Mouse (Mus musculus): ENCODE results near the gene Pgm5. TPM values are rescaled to one million over a fixed set of nuclear protein-coding genes. Genes with fewer than 3 reads are reported as not detected.
"Not testable (repeated sequence)": the region's sequence is repeated elsewhere in the genome, so short reads cannot be mapped to it uniquely, and the experiment has no call there.

Pgm5 gene
- polyA plus RNA-seq, 1 experiment from 2014 or later = 1.6 TPM

DNA sequence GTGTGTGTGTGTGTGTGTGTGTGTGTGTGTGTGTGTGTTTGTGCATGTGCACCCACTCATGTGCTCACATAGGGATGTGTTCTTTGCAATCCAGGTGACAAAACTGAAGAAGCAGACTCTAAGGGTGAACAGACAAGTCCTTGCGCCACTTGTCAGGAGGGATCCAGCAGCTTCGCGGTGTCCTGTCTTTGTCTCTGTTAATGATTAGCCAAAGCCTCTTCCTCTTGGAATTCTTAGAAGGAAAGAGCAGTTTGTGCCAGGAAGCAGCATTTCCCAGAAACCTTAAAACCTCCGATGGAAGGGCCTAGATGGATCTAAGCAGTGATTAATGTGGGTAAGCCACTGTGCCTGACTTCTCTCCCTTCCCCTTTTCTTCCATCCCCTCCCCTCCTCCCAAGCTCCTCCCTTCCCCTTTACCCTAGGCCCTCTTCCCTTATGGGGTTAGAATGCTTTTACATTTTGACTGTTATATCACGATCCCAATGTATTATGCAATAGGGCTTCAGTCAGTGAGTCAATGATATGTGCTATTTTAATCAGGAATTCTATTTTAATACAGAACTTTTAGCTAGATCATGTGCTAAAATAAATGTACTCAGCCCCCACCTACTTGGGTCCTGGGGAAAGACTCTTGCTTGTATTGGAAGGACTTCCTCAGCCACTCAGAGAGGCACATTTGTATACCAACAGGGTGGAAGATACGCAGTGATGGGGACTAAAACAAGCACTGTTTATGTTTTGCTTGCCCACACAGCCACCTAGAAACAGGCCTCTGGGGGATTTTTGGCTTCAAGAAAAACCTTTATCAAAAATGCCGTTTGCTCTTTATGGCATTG is 154.4 kb downstream of the Pgm5 start:
- H3K4me3 ChIP-seq (ENCODE audit: low read depth, low read length) = no peak overlapping the region
- no peak overlapping the region for H3K27ac ChIP-seq (ENCODE audit: low read depth, low read length)
- no peak overlapping the region for H3K9ac ChIP-seq (ENCODE audit: low read length)
- no peaks in the 10 kb centered on the region for H3K27me3 ChIP-seq (ENCODE audit: control insufficient read depth, insufficient read depth, low read length)
- ATAC-seq (ENCODE audit: insufficient read depth, low FRiP score, low TSS enrichment) (no peak), DNase-seq (ENCODE audit: low spot score) (no peak)
- WGBS = 53% methylated on average over 7 of the region's 7 CpGs
- no peak overlapping the region for H3K4me2 ChIP-seq (ENCODE audit: low read depth)
- H3K36me3 ChIP-seq (ENCODE audit: control insufficient read depth, insufficient read depth, low read length) = no peaks in the 10 kb centered on the region
- no peaks in the 10 kb centered on the region for H3K9me3 ChIP-seq (ENCODE audit: control insufficient read depth, low read length)
- H3K4me1 ChIP-seq (ENCODE audit: control insufficient read depth, insufficient read depth, low read length) = no peaks in the 10 kb centered on the region

DNA sequence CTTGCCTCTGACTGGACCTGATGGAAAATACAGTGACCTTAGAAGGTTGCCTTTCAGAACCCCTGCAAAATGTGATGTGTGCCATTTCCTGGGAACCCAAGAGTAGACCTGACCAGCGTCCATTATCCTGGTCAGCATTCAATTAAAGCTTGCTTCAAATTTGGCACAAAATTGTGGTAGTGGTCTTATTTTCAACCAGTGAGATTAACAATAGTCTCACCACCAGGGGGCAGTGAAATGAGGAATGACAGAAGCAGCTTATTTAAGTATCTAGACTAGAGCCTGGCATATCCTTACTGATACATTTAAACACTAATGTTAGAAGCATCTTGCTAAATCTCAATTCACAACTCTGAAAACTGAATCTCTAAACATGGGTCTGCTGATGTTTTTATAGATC is 156.3 kb downstream of the Pgm5 start:
- WGBS = 79% methylated on average over 1 of the region's 1 CpGs
- Histone ChIP-seq H3K27ac (ENCODE audit: low read depth, low read length) (no peak overlapping the region), H3K36me3 (ENCODE audit: control insufficient read depth, insufficient read depth, low read length) (no peaks in the 10 kb centered on the region), H3K4me1 (ENCODE audit: control insufficient read depth, insufficient read depth, low read length) (no peaks in the 10 kb centered on the region), H3K9me3 (ENCODE audit: control insufficient read depth, low read length) (no peaks in the 10 kb centered on the region), H3K4me2 (ENCODE audit: low read depth) (no peak overlapping the region), H3K9ac (ENCODE audit: low read length) (no peak overlapping the region), H3K4me3 (ENCODE audit: low read depth, low read length) (no peak overlapping the region), H3K27me3 (ENCODE audit: control insufficient read depth, insufficient read depth, low read length) (no peaks in the 10 kb centered on the region)
- ATAC-seq (ENCODE audit: insufficient read depth, low FRiP score, low TSS enrichment) (no peak), DNase-seq (ENCODE audit: low spot score) (peak; percentile 38)

DNA sequence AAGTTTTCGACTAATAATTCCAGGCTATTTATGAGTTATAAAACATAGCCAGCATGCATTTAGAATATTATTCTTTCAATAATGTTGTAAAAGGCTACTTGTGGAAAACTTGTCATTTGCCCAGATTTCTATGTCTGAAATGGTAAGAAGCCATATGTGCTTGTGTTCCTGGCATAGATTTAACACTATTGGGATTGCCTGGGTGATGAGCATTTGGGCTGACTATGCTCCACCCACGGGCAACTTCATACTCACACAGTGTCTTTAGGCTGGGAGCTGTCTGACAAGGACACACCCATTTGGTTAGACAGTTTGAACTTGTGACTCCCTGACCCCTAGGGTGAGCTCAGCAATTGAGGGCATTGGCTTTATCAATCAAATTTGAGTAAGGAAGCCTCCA is 157.3 kb downstream of the Pgm5 start:
- Histone ChIP-seq H3K27ac (ENCODE audit: low read depth, low read length) (no peak overlapping the region), H3K9ac (ENCODE audit: low read length) (no peak overlapping the region), H3K4me2 (ENCODE audit: low read depth) (no peak overlapping the region), H3K4me1 (ENCODE audit: control insufficient read depth, insufficient read depth, low read length) (no peaks in the 10 kb centered on the region), H3K36me3 (ENCODE audit: control insufficient read depth, insufficient read depth, low read length) (no peaks in the 10 kb centered on the region), H3K9me3 (ENCODE audit: control insufficient read depth, low read length) (no peaks in the 10 kb centered on the region), H3K4me3 (ENCODE audit: low read depth, low read length) (no peak overlapping the region), H3K27me3 (ENCODE audit: control insufficient read depth, insufficient read depth, low read length) (no peaks in the 10 kb centered on the region)
- DNase-seq (ENCODE audit: low spot score) (no peak), ATAC-seq (ENCODE audit: insufficient read depth, low FRiP score, low TSS enrichment) (no peak)
- 83% methylated on average over 2 of the region's 2 CpGs for WGBS

DNA sequence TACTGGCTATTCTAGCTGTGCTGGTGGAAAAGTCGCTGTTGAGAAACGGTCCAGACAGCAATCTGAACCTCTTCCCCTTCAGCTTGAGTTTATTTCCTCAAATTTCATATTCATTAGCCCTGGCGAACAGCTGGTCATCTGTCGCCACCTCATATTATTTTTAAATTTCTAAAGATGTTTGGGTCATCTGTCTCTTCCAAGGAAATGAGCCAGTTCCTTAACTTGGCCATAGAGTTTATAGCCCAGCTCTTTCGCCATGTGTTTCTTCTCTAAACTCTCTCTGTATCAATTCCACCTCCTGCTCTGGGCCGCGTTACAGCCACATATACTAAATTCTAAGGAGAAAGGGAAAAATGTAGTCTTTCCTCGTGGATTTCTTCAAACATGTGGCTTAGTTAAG is 158.0 kb downstream of the Pgm5 start:
- ATAC-seq (ENCODE audit: insufficient read depth, low FRiP score, low TSS enrichment) (no peak), DNase-seq (ENCODE audit: low spot score) (no peak)
- Histone ChIP-seq H3K9ac (ENCODE audit: low read length) (no peak overlapping the region), H3K4me1 (ENCODE audit: control insufficient read depth, insufficient read depth, low read length) (no peaks in the 10 kb centered on the region), H3K4me3 (ENCODE audit: low read depth, low read length) (no peak overlapping the region), H3K4me2 (ENCODE audit: low read depth) (no peak overlapping the region), H3K36me3 (ENCODE audit: control insufficient read depth, insufficient read depth, low read length) (no peaks in the 10 kb centered on the region), H3K27me3 (ENCODE audit: control insufficient read depth, insufficient read depth, low read length) (no peaks in the 10 kb centered on the region), H3K9me3 (ENCODE audit: control insufficient read depth, low read length) (no peaks in the 10 kb centered on the region), H3K27ac (ENCODE audit: low read depth, low read length) (no peak overlapping the region)
- WGBS = 72% methylated on average over 8 of the region's 8 CpGs

DNA sequence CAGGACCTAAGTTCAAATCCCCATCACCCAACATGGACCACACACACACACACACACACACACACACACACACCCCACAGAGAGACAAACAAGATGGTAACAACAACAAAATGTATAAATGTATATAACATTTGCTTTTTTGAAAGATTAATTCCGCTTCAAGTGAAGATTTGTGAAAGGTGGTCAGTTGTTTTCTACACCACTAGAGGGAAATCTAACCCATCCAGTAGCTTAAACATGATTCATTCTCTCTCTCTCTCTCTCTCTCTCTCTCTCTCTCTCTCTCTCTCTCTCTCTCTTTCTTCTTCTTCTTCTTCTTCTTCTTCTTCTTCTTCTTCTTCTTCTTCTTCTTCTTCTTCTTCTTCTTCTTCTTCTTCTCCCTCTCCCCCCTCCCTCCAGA is 158.5 kb downstream of the Pgm5 start:
- DNase-seq (ENCODE audit: low spot score); ATAC-seq (ENCODE audit: insufficient read depth, low FRiP score, low TSS enrichment): not testable (repeated sequence)
- WGBS = 58% methylated on average over 1 of the region's 1 CpGs

DNA sequence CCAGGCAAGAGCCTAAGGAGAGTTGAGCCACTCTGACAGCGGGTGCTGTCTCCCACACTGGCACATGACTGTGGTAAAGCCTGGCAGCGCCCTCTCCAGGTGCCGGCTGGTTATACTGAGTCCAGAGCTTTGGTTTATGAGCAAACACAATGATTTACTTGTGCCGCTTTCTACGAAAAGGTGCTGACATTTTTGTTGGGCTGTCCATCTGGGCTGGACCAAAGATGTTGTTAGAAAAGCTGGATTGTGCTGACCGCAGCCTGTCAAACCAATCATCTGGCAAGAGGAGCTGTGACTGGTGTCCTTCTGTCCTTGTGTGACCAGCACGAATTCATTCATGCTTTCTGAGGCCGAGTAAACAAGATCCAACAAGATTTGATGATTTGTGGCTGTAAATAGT is 159.9 kb downstream of the Pgm5 start:
- no peaks in the 10 kb centered on the region for H3K9me3 ChIP-seq (ENCODE audit: control insufficient read depth, low read length)
- H3K9ac ChIP-seq (ENCODE audit: low read length) = no peak overlapping the region
- H3K36me3 ChIP-seq (ENCODE audit: control insufficient read depth, insufficient read depth, low read length) = no peaks in the 10 kb centered on the region
- DNase-seq (ENCODE audit: low spot score) (no peak), ATAC-seq (ENCODE audit: insufficient read depth, low FRiP score, low TSS enrichment) (no peak)
- WGBS = 69% methylated on average over 8 of the region's 8 CpGs
- H3K27ac ChIP-seq (ENCODE audit: low read depth, low read length) = no peak overlapping the region
- no peak overlapping the region for H3K4me3 ChIP-seq (ENCODE audit: low read depth, low read length)
- no peaks in the 10 kb centered on the region; the same call in 1 of the 2 replicates for H3K4me1 ChIP-seq (ENCODE audit: control insufficient read depth, insufficient read depth, low read length)
- no peaks in the 10 kb centered on the region for H3K27me3 ChIP-seq (ENCODE audit: control insufficient read depth, insufficient read depth, low read length)
- H3K4me2 ChIP-seq (ENCODE audit: low read depth) = no peak overlapping the region

More for the DNA sequence above, 158.5 kb downstream of the Pgm5 start:
- not testable (repeated sequence) for H3K27me3 ChIP-seq (ENCODE audit: control insufficient read depth, insufficient read depth, low read length); H3K4me1 ChIP-seq (ENCODE audit: control insufficient read depth, insufficient read depth, low read length); H3K9me3 ChIP-seq (ENCODE audit: control insufficient read depth, low read length); H3K9ac ChIP-seq (ENCODE audit: low read length); H3K27ac ChIP-seq (ENCODE audit: low read depth, low read length); H3K36me3 ChIP-seq (ENCODE audit: control insufficient read depth, insufficient read depth, low read length); H3K4me3 ChIP-seq (ENCODE audit: low read depth, low read length); H3K4me2 ChIP-seq (ENCODE audit: low read depth)

DNA sequence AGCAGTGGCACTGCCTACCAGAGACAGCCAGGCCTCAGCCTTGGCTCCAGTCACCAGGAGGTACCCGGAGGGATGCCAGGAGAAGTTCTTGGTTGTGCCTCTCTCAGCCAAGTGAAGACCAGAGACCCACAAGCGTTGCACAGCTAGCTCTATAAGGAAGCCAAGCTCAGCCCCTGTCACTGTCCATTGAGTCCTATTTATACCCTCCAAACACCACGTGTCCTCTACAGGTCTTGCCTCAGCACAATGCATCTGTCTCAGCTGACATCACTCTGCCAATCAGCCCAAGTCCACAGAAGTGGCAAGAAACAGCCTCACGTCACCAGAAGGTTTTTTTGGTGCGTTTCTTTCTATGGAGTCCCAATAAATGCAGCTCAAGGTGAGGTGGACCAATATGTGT is 161.0 kb downstream of the Pgm5 start:
- Histone ChIP-seq H3K4me2 (ENCODE audit: low read depth) (no peak overlapping the region), H3K27ac (ENCODE audit: low read depth, low read length) (no peak overlapping the region), H3K9me3 (ENCODE audit: control insufficient read depth, low read length) (no peaks in the 10 kb centered on the region), H3K36me3 (ENCODE audit: control insufficient read depth, insufficient read depth, low read length) (no peaks in the 10 kb centered on the region), H3K27me3 (ENCODE audit: control insufficient read depth, insufficient read depth, low read length) (no peaks in the 10 kb centered on the region), H3K4me1 (ENCODE audit: control insufficient read depth, insufficient read depth, low read length) (no peaks in the 10 kb centered on the region; the same call in 1 of the 2 replicates), H3K4me3 (ENCODE audit: low read depth, low read length) (no peak overlapping the region), H3K9ac (ENCODE audit: low read length) (no peak overlapping the region)
- DNase-seq (ENCODE audit: low spot score) (no peak), ATAC-seq (ENCODE audit: insufficient read depth, low FRiP score, low TSS enrichment) (no peak)
- 87% methylated on average over 5 of the region's 5 CpGs for WGBS

DNA sequence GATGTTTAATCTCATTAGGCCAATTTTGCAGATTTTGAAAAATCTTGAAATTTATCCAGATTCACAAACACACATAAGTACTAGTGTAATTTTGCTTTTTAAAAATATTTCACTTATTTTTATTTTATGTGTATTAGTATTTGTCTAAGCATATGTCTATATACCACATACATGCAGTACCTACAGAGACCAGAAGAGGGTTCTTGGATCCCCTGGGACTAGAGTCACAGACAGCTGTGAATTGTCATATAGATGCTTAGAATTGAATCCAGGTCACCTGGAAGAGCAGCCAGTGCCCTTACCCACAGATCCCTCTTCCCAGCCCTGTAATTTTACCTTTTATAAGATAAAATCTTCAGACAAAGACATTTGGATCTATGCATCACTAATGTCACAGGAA is 161.7 kb downstream of the Pgm5 start:
- H3K4me1 ChIP-seq (ENCODE audit: control insufficient read depth, insufficient read depth, low read length) = no peaks in the 10 kb centered on the region; the same call in 1 of the 2 replicates
- H3K36me3 ChIP-seq (ENCODE audit: control insufficient read depth, insufficient read depth, low read length) = no peaks in the 10 kb centered on the region
- DNase-seq (ENCODE audit: low spot score) (no peak), ATAC-seq (ENCODE audit: insufficient read depth, low FRiP score, low TSS enrichment) (no peak)
- H3K4me2 ChIP-seq (ENCODE audit: low read depth) = no peak overlapping the region
- H3K9me3 ChIP-seq (ENCODE audit: control insufficient read depth, low read length) = no peaks in the 10 kb centered on the region
- no peak overlapping the region for H3K9ac ChIP-seq (ENCODE audit: low read length)
- no peak overlapping the region for H3K27ac ChIP-seq (ENCODE audit: low read depth, low read length)
- no peak overlapping the region for H3K4me3 ChIP-seq (ENCODE audit: low read depth, low read length)
- no peaks in the 10 kb centered on the region for H3K27me3 ChIP-seq (ENCODE audit: control insufficient read depth, insufficient read depth, low read length)

DNA sequence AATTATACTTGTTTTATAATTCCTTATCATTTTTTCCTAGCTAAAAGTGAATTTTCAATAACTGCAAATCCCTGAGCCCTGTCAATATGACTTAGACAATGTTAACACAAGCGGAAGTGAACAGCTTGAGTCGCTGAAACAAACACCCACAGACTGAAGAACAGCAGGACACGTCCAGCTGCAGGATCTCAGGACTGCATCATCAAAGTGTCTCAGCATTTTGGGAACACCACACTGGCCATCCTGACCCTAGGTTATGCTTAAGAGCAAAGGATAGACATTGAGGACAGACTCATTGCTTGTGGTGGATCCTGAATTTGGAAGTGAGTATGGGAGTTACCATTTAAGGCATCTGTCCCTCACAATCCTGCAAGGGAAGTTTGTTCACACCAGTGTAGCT is 162.5 kb downstream of the Pgm5 start:
- no peak overlapping the region for H3K27ac ChIP-seq (ENCODE audit: low read depth, low read length)
- 73% methylated on average over 3 of the region's 3 CpGs for WGBS
- H3K9ac ChIP-seq (ENCODE audit: low read length) = no peak overlapping the region
- no peaks in the 10 kb centered on the region for H3K27me3 ChIP-seq (ENCODE audit: control insufficient read depth, insufficient read depth, low read length)
- H3K9me3 ChIP-seq (ENCODE audit: control insufficient read depth, low read length) = no peaks in the 10 kb centered on the region
- H3K36me3 ChIP-seq (ENCODE audit: control insufficient read depth, insufficient read depth, low read length) = no peaks in the 10 kb centered on the region
- no peak overlapping the region for H3K4me3 ChIP-seq (ENCODE audit: low read depth, low read length)
- ATAC-seq (ENCODE audit: insufficient read depth, low FRiP score, low TSS enrichment) (no peak), DNase-seq (ENCODE audit: low spot score) (no peak)
- no peak overlapping the region for H3K4me2 ChIP-seq (ENCODE audit: low read depth)
- no peaks in the 10 kb centered on the region; the same call in 1 of the 2 replicates for H3K4me1 ChIP-seq (ENCODE audit: control insufficient read depth, insufficient read depth, low read length)

All from neural tube, embryonic 11.5 days (tissue).